Mouse (Mus musculus) heart, embryonic 11.5 days (tissue): Measurements from ENCODE around the gene Alg13. TPM values are rescaled to one million over a fixed set of nuclear protein-coding genes. Genes with fewer than 3 reads are reported as not detected.

Experiments used
- ATAC-seq: fragments of 200-750 bp; cut with Nextera tagmentation; replicated peaks from 2 replicates; pipeline ENCODE4 v1.8.0; 2017; ENCODE audit warnings: moderate library complexity; ENCODE audit not compliant: insufficient number of reproducible peaks, low FRiP score, low TSS enrichment
- H3K27ac ChIP-seq: fragments of 300-500 bp; sonication (generic); 2 replicates; pipeline ENCODE4 v1.5.1; 2014; ENCODE audit warnings: mild to moderate bottlenecking, low read depth, low read length
- H3K27me3 ChIP-seq: fragments of 300-500 bp; sonication (generic); 2 replicates; pipeline ENCODE4 v1.6.1; 2014; ENCODE audit warnings: mild to moderate bottlenecking, low read length, mixed read lengths; ENCODE audit not compliant: control insufficient read depth, insufficient read depth
- H3K36me3 ChIP-seq: fragments of 300-500 bp; sonication (generic); 2 replicates; pipeline ENCODE4 v1.6.1; 2014; ENCODE audit warnings: mild to moderate bottlenecking, low read length, moderate library complexity, mixed read lengths; ENCODE audit not compliant: control insufficient read depth, insufficient read depth
- H3K4me1 ChIP-seq: fragments of 300-500 bp; sonication (generic); 2 replicates; pipeline ENCODE4 v1.6.1; 2014; ENCODE audit warnings: low read length; ENCODE audit not compliant: control insufficient read depth, insufficient read depth
- H3K4me2 ChIP-seq: fragments of 300-500 bp; sonication (generic); 2 replicates; pipeline ENCODE4 v1.6.1; 2014; ENCODE audit warnings: mild to moderate bottlenecking, moderate library complexity
- H3K4me3 ChIP-seq: fragments of 300-500 bp; sonication (generic); 2 replicates; pipeline ENCODE4 v1.5.1; 2014; ENCODE audit warnings: low read depth, low read length
- H3K9ac ChIP-seq: fragments of 300-500 bp; sonication (generic); 2 replicates; pipeline ENCODE4 v1.6.1; 2014; ENCODE audit warnings: mild to moderate bottlenecking, low read depth, low read length, moderate library complexity
- H3K9me3 ChIP-seq: fragments of 300-500 bp; sonication (generic); replicated peaks from 2 replicates; pipeline ENCODE4 v1.6.1; 2016; ENCODE audit warnings: low read length; ENCODE audit not compliant: control insufficient read depth
- WGBS: fragments of 180-500 bp; shearing (Covaris S2); extraction: QIAGEN DNeasy Blood & Tissue Kit; methylation state at CpG from one replicate; pipeline ENCODE4 v1.1.7; 2014; ENCODE audit not compliant: insufficient replicate concordance; 5-methylcytosine and 5-hydroxymethylcytosine counted together
- microRNA-seq: library from miRNA; unstranded; fragments of <30 nt; microRNA quantifications from one replicate; pipeline ENCODE4, GENCODE M21; 2016; ENCODE audit warnings: borderline number of aligned reads
- polyA plus RNA-seq: library from polyadenylated mRNA; unstranded; fragments of >200 nt; fragmentation: Nextera tagmentation; extraction: Ambion mirVana; gene quantifications from 2 replicates; pipeline ENCODE4 v1.2.1, GENCODE M21; 2014

Alg13 gene
- polyA plus RNA-seq, 1 experiment from 2014 or later, result 16.4 TPM

- no peak overlapping the region for H3K9ac ChIP-seq
- H3K27ac ChIP-seq, result no peak overlapping the region
- H3K36me3 ChIP-seq, result no peaks in the 10 kb centered on the region
- H3K27me3 ChIP-seq, result no peaks in the 10 kb centered on the region
- 79% methylated on average over 1 of the region's 1 CpGs for WGBS
- no peaks in the 10 kb centered on the region for H3K9me3 ChIP-seq
- H3K4me3 ChIP-seq, result no peak overlapping the region
- no peaks in the 10 kb centered on the region for H3K4me1 ChIP-seq
- no peak overlapping the region for H3K4me2 ChIP-seq
- no peak for ATAC-seq
Observed at GRCm38 (mm10) chrX:144421091-144421490, 103.5 kb downstream of the Alg13 start.

- H3K9me3 ChIP-seq, result no peaks in the 10 kb centered on the region
Observed at GRCm38 (mm10) chrX:144423848-144424247, 106.2 kb downstream of the Alg13 start.

More at GRCm38 (mm10) chrX:144423848-144424247, 106.2 kb downstream of the Alg13 start:
- Histone ChIP-seq H3K9ac (no peak overlapping the region), H3K27me3 (no peaks in the 10 kb centered on the region), H3K4me1 (no peaks in the 10 kb centered on the region), H3K36me3 (no peaks in the 10 kb centered on the region), H3K4me2 (no peak overlapping the region), H3K27ac (no peak overlapping the region), H3K4me3 (no peak overlapping the region)
- WGBS, result 67% methylated on average over 3 of the region's 3 CpGs
- no peak for ATAC-seq

Small RNA genes lying within 50 kb of the gene (microRNA-seq; reads per million reads assigned to microRNA genes)
- not detected for gene Mir680-2

Other genes with a start within 250 kb of the Alg13 start
- gene A730046J19Rik, start 164.1 kb upstream of the Alg13 start, polyA plus RNA-seq, result 0.14 and 0.34 TPM in 2 replicates
- 0.13 and 0.38 TPM in 2 replicates for gene Trpc5os, start 138.8 kb downstream of the Alg13 start, polyA plus RNA-seq